Mouse (Mus musculus): ENCODE results near the gene Npas3. TPM values are rescaled to one million over a fixed set of nuclear protein-coding genes. Genes with fewer than 3 reads are reported as not detected.

Gene Npas3
- not detected in 2 replicates for polyA plus RNA-seq (2012; ENCODE audit: insufficient read depth, insufficient read length, low replicate concordance, missing spikeins)

DNA sequence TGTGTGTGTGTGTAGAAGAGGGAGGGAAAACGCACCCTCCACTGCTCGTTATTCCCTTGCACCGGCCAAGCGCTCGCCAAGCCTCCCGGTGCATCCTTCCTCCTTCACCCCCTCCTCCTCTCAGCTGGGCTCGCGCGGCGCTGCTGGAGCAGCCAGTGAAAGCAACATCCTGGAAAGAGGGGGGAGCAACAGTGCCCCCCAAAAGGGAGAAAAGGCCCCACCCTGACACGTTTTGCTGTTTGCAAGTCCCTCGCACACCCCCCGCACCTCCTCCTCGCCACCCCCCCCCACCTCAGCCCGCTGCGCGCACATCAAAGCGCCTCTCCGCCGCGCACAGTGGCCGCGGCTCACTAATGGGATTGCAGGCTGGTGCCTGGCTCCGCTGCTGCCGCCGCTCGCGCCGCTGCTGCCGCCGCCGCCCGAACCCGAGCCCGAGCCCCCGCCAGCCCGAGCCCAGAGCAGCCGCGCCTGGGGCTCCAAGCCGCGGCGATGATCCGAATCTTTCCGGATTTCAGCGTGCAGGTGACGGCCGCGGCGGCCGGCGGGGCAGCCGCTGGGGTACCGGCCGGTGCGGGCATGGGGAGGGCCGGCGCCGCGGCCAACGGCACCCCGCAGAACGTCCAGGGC is at the start of gene Npas3:
Gene Npas3, plus strand, starts transcription at position 577 of the 627 bp plus-strand sequence.
- H3K4me3 ChIP-seq (ENCODE audit: insufficient read depth, low read depth, low read length) = peak within 1 kb of the TSS; percentile 80
- TF ChIP-seq CTCF (IDR thresholded peaks at IDR 0.05; ENCODE audit: insufficient read depth, low read depth, low read length) (no peak), POLR2A (IDR thresholded peaks at IDR 0.05; ENCODE audit: insufficient read depth, low read depth, low read length) (0 out of 2 replicates have a peak, but pooled peaks have one; percentile 8)
- 3% methylated on average over 55 of the region's 62 CpGs for WGBS
- peaks cover 27% of the 10 kb centered on the region for H3K4me1 ChIP-seq (ENCODE audit: control insufficient read depth, insufficient read depth, low read length)
- no peak within 1 kb of the TSS for H3K27ac ChIP-seq (ENCODE audit: insufficient read depth, low read depth, low read length)

GRCm38 (mm10) chr12:53217141-53217540 is 31.3 kb upstream of the Npas3 start:
- WGBS = 91% methylated on average over 15 of the region's 15 CpGs
- H3K4me1 ChIP-seq (ENCODE audit: control insufficient read depth, insufficient read depth, low read length) = no peaks in the 10 kb centered on the region
- H3K27ac ChIP-seq (ENCODE audit: insufficient read depth, low read depth, low read length) = no peak overlapping the region
- no peak overlapping the region for H3K4me3 ChIP-seq (ENCODE audit: insufficient read depth, low read depth, low read length)
- no peak for TF ChIP-seq POLR2A (IDR thresholded peaks at IDR 0.05; ENCODE audit: insufficient read depth, low read depth, low read length)
- no peak for TF ChIP-seq CTCF (IDR thresholded peaks at IDR 0.05; ENCODE audit: insufficient read depth, low read depth, low read length)

DNA sequence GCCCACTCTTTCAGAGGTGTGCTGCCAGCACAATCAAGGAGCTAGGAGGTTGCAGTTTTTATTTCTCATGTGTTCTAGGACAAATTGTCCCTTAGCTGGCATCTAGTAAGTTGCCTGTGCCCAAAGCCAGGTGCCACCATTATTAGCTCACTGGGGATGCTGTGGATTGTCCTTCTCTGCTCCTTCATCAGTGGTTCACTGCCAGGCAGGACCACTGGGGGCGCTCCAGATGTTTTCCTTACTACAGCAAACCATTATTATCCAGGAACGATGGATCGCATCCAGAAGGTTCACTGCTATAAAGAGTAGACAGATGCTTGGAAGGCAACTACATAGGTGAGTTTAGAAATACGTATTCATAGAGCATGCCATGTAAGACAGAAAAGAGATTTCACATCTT is 25.7 kb upstream of the Npas3 start:
- 77% methylated on average over 4 of the region's 4 CpGs for WGBS
- no peak for TF ChIP-seq CTCF (IDR thresholded peaks at IDR 0.05; ENCODE audit: insufficient read depth, low read depth, low read length)
- TF ChIP-seq POLR2A (IDR thresholded peaks at IDR 0.05; ENCODE audit: insufficient read depth, low read depth, low read length) = no peak
- Histone ChIP-seq H3K4me3 (ENCODE audit: insufficient read depth, low read depth, low read length) (no peak overlapping the region), H3K4me1 (ENCODE audit: control insufficient read depth, insufficient read depth, low read length) (0 out of 2 replicates have a peak, but pooled peaks cover 2% of the 10 kb centered on the region), H3K27ac (ENCODE audit: insufficient read depth, low read depth, low read length) (no peak overlapping the region)

DNA sequence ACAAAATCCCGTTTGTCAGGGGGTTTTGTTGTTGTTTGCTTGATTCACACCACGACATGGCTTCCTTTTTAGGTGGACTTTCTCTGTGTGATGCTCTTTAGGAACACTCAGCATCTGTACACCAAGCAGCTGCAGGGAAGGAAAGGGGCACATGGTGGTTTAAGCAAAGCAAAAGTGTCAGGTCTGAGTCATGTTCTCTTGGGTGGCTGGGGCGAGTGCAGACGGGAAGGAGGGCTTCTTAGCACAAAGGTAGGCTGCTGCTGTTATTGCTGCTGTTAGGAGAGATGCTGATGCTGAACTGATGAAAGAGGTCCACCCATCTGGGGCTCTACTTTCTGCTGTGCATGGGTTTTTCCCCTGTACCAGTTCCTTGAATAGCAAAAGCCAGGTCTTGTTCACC is 21.1 kb upstream of the Npas3 start:
- Histone ChIP-seq H3K4me1 (ENCODE audit: control insufficient read depth, insufficient read depth, low read length) (0 out of 2 replicates have a peak, but pooled peaks cover 2% of the 10 kb centered on the region), H3K27ac (ENCODE audit: insufficient read depth, low read depth, low read length) (no peak overlapping the region), H3K4me3 (ENCODE audit: insufficient read depth, low read depth, low read length) (no peak overlapping the region)
- 46% methylated on average over 4 of the region's 4 CpGs for WGBS
- TF ChIP-seq POLR2A (IDR thresholded peaks at IDR 0.05; ENCODE audit: insufficient read depth, low read depth, low read length) (no peak), CTCF (IDR thresholded peaks at IDR 0.05; ENCODE audit: insufficient read depth, low read depth, low read length) (no peak)

- WGBS = 90% methylated on average over 2 of the region's 2 CpGs
Measured at GRCm38 (mm10) chr12:53229419-53229818, 19.1 kb upstream of the Npas3 start.

DNA sequence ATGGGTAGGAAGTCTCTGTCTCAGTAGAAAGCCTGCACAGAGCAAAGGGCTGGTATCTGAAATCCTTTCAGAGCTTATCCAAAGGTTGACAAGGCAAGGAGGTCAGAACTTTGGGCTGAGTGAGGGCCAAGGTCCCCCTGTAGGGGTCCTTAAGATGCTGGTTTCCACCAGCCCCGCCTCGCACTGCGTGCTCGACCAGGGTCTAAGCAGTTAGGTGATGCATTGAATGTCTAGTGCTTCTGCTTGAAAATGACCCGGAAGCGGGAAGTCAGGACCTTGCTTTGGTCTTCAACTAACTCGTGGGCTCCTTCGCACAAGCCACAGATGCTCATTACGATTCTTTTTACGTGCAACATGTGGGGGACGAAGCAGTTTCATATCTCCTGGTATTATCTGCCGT is 2.3 kb upstream of the Npas3 start:
- no peak for TF ChIP-seq CTCF (IDR thresholded peaks at IDR 0.05; ENCODE audit: insufficient read depth, low read depth, low read length)
- TF ChIP-seq POLR2A (IDR thresholded peaks at IDR 0.05; ENCODE audit: insufficient read depth, low read depth, low read length) = no peak
- H3K4me1 ChIP-seq (ENCODE audit: control insufficient read depth, insufficient read depth, low read length) = peaks cover 22% of the 10 kb centered on the region
- H3K27ac ChIP-seq (ENCODE audit: insufficient read depth, low read depth, low read length) = no peak overlapping the region
- WGBS = 17% methylated on average over 12 of the region's 12 CpGs
- peak overlapping the region; percentile 22 for H3K4me3 ChIP-seq (ENCODE audit: insufficient read depth, low read depth, low read length)

More at GRCm38 (mm10) chr12:53229419-53229818, 19.1 kb upstream of the Npas3 start:
- Histone ChIP-seq H3K4me3 (ENCODE audit: insufficient read depth, low read depth, low read length) (no peak overlapping the region), H3K27ac (ENCODE audit: insufficient read depth, low read depth, low read length) (no peak overlapping the region), H3K4me1 (ENCODE audit: control insufficient read depth, insufficient read depth, low read length) (0 out of 2 replicates have a peak, but pooled peaks cover 2% of the 10 kb centered on the region)
- no peak for TF ChIP-seq POLR2A (IDR thresholded peaks at IDR 0.05; ENCODE audit: insufficient read depth, low read depth, low read length)
- TF ChIP-seq CTCF (IDR thresholded peaks at IDR 0.05; ENCODE audit: insufficient read depth, low read depth, low read length) = no peak

DNA sequence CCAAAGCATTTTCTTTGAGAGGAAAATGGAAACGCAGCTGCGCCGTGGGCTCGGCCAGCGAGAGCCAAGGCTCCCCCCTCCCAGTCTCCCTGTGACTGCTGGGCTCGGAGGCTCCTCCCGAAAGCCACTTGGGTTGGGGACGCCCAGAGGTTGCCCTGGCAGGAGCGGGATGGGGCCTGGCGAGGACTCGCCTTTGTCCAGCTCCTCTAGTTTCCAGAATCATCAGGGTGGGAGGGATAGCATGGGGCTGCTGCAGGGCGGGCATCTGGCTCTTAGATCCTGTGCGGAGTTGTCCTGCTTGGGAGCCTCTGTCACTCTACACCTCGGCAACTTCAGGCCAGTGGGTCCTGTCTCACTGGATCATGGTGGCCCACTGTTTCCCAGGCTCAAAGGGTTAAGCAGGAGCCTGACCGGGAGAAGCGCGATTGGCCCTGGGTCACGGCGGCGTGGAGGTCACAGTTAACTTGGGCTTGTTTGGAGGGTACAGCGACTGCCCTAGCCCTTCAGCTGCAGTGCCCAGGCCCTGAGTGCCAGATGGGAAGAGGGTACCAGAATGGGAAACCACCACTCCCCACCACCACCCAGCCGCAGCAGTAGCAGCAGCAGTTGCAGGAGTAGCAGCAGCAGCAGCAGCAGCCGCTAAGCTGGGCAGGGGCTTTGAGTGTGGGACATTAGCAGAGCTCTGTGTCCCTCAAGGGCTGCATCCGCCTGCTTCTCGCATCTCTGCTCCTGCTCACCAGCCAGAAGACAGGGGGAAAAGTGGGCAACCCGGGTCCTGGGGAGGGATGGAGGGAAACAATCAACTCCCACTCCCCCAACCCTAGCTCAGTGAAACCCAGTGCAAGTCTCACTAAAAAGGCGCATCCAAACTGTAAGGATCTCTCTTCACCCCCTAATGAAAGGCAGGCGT is 1.6 kb upstream of the Npas3 start:
- H3K4me1 ChIP-seq (ENCODE audit: control insufficient read depth, insufficient read depth, low read length) = peaks cover 25% of the 10 kb centered on the region
- H3K4me3 ChIP-seq (ENCODE audit: insufficient read depth, low read depth, low read length) = peak overlapping the region; percentile 22
- 3% methylated on average over 28 of the region's 28 CpGs for WGBS
- TF ChIP-seq POLR2A (IDR thresholded peaks at IDR 0.05; ENCODE audit: insufficient read depth, low read depth, low read length) = no peak
- no peak for TF ChIP-seq CTCF (IDR thresholded peaks at IDR 0.05; ENCODE audit: insufficient read depth, low read depth, low read length)
- H3K27ac ChIP-seq (ENCODE audit: insufficient read depth, low read depth, low read length) = no peak overlapping the region

- peak overlapping the region; percentile 80 for H3K4me3 ChIP-seq (ENCODE audit: insufficient read depth, low read depth, low read length)
- WGBS = under 1% methylated on average over 25 of the region's 25 CpGs
Measured at GRCm38 (mm10) chr12:53247491-53248035, 914 bp upstream of the Npas3 start.

More at GRCm38 (mm10) chr12:53247491-53248035, 914 bp upstream of the Npas3 start:
- no peak overlapping the region for H3K27ac ChIP-seq (ENCODE audit: insufficient read depth, low read depth, low read length)
- peaks cover 27% of the 10 kb centered on the region for H3K4me1 ChIP-seq (ENCODE audit: control insufficient read depth, insufficient read depth, low read length)
- TF ChIP-seq POLR2A (IDR thresholded peaks at IDR 0.05; ENCODE audit: insufficient read depth, low read depth, low read length) = no peak
- no peak for TF ChIP-seq CTCF (IDR thresholded peaks at IDR 0.05; ENCODE audit: insufficient read depth, low read depth, low read length)

Data from olfactory bulb, adult 2 months (tissue).